Mouse (Mus musculus) erythroblast, embryonic 14.5 days (primary cell): ENCODE measurements around the gene Nufip2.

Experiments used
- GATA1 ChIP-seq: IDR thresholded peaks from 2 replicates; pipeline ENCODE4 v1.6.1; 2012; ENCODE audit warnings: low read length, inconsistent platforms, mixed read lengths
- TAL1 ChIP-seq: IDR thresholded peaks from 3 replicates; pipeline ENCODE4 v1.6.1; 2012; ENCODE audit warnings: low read length, inconsistent platforms, mixed read lengths

- TF ChIP-seq GATA1 (no peak), TAL1 (no peak)
Observed at GRCm38 (mm10) chr11:77771879-77772713, 86.1 kb downstream of the Nufip2 start.
